Mouse (Mus musculus) T-cell, adult 2 months (primary cell): Measurements from ENCODE around the gene Cyp2s1.
"Not testable (repeated sequence)": the region's sequence is repeated elsewhere in the genome, so short reads cannot be mapped to it uniquely, and the experiment has no call there.

Source experiments
- DNase-seq: peaks from one replicate; pipeline ENCODE4 v3.0.0; 2022; ENCODE audit warnings: low spot score

Cyp2s1 gene

GRCm38 (mm10) chr7:25811716-25812115, 5.0 kb downstream of the Cyp2s1 start:
- no peak for DNase-seq

GRCm38 (mm10) chr7:25805631-25806343, 10.9 kb downstream of the Cyp2s1 start:
- DNase-seq: peak; percentile 61

DNA sequence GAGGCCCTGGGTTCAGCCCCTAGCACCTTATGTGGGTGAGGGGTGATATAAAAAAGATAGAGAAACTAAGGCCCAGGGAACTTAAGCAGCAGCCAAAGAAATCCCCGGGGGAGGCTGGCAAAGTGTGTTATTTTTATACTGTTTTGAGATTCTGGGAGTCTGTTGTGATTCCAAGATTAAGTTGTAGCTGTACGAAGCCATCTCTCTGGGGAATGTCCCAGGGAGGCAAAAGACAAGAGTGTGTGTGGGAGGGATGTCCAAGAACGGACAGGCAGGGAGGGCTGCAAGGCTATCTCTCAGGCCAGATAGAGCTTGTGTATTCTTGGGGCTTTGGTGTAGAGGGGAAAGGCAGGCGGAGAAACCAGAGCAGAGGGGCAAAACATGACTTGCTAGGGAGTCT, 11.9 kb downstream of the Cyp2s1 start:
- no peak for DNase-seq

DNA sequence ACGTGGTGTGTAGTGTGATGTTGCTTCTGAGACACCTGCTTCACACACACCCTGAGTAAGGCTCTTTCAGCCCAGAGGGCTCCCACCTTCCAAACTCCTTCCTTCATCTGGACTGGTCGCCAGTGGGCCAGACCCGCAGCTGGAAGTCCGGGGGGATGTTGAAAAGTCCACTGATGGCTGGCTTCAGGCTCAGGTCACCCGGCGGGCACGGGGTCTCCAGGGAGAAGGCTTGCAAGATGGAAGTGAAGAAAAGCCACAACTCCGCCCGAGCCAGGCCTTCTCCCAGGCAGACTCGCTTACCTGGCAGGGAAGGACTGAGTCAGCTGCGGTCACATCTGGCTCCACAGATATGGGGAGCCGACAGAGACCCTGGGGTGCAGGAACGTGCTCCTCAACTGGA, 13.3 kb downstream of the Cyp2s1 start:
- DNase-seq: no peak

GRCm38 (mm10) chr7:25802241-25803125, 14.2 kb downstream of the Cyp2s1 start:
- DNase-seq: no peak

DNA sequence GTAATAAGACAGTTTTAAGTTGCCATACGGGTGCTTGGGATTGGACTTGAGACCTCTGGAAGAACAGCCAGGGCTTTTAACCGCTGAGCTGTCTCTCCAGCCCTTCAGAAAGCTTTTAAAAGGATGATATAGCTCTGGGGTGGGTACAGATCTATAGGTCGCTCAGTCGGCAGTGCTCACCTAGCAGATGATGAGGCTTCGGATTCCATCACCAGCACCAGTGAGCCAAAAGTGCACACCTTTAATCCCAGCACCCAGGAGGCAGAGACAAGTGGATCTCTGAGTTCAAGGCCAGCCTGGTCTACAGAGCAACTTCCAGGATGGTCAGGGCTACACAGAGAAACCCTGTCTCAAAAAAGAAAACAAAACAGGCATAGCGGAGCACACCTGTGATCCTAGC, 15.7 kb downstream of the Cyp2s1 start:
- DNase-seq: no peak

GRCm38 (mm10) chr7:25799369-25799768, 17.3 kb downstream of the Cyp2s1 start:
- DNase-seq: no peak

DNA sequence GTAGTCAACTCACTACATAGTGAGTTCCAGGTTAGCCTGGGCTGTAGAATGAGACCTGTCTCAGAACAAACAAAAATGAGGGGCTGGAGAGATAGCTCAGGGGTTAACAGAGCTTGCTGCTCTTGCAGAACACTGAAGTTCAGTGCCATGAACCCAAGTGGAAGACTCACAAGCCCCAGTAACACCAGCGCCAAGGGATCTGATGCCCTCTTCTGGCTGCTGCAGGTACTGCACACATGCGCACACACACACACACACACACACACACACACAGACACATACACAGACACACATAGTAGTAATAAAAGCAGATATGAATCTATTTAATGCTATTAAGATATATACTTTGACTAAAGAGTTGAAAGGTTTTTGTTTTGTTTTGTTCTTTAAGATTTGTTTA, 18.2 kb downstream of the Cyp2s1 start:
- no peak for DNase-seq

- DNase-seq: no peak
These were observed 21.9 kb downstream of the Cyp2s1 start for GRCm38 (mm10) chr7:25794775-25795174.

- DNase-seq: peak; percentile 62
These were observed 23.0 kb downstream of the Cyp2s1 start for GRCm38 (mm10) chr7:25793679-25794078.

- not testable (repeated sequence) for DNase-seq
These were observed 23.7 kb downstream of the Cyp2s1 start for GRCm38 (mm10) chr7:25792966-25793365.

GRCm38 (mm10) chr7:25790615-25791014, 26.1 kb downstream of the Cyp2s1 start:
- no peak for DNase-seq

DNA sequence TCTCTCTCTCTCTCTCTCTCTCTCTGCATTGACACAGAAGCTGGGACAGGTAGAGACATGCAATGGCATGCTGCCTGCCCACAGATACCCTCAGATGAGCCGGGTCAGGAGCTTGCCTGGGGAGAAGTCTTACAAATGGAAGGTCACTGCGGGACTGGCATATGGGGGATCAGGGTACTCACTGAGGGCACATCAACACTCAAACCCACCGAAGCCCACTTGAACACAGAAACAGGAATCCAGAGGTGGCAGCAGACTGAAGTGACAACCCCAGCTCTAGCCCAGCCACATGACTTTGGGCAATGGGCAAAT, 27.6 kb downstream of the Cyp2s1 start:
- no peak for DNase-seq

DNA sequence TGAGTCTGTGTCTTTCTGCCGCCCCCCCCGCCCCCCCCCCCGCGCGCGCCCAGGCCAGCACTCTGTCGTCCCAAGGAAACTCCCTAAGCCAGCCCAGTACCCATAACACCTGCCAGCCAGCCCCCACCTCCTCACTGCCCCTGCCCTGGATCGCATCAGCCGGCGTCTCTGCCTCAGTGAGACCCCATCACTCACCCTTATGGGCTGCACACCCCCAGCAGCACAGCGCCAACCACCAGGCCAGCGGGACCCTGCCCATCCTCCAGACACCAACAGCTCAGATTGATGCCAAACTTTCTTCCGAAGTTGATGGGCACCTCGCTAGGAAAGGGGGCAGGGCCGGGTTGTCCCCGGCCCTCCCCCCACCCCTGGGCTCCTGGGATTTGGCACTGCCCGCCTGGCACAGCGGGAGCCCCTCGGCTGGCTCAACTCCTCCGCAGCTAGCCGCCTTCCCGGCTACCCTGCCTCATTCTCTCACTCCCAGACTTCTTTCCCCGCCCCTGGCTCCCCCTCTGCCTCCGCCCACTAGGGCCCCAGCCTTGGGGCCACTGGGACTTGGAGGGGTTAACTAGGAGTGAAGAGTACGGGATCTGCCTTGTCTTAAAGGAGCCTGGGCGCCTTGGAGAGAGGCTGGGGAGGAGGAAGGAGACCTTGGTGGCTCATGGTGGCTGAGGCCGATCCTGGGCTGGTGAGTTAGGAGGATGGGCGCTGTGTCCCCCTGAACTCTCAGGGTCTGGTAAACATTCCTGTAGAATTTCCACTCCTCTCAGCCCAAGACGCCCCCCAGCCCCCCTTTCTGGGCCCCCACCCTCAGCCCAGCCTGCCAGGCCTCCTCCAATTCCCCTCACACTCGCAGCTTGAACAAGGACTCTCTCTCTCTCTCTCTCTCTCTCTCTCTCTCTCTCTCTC, 28.2 kb downstream of the Cyp2s1 start, which contains the start of gene Axl:
Axl (minus strand) TSS at position 486 of the 909 bp plus-strand sequence.
- DNase-seq: no peak

DNA sequence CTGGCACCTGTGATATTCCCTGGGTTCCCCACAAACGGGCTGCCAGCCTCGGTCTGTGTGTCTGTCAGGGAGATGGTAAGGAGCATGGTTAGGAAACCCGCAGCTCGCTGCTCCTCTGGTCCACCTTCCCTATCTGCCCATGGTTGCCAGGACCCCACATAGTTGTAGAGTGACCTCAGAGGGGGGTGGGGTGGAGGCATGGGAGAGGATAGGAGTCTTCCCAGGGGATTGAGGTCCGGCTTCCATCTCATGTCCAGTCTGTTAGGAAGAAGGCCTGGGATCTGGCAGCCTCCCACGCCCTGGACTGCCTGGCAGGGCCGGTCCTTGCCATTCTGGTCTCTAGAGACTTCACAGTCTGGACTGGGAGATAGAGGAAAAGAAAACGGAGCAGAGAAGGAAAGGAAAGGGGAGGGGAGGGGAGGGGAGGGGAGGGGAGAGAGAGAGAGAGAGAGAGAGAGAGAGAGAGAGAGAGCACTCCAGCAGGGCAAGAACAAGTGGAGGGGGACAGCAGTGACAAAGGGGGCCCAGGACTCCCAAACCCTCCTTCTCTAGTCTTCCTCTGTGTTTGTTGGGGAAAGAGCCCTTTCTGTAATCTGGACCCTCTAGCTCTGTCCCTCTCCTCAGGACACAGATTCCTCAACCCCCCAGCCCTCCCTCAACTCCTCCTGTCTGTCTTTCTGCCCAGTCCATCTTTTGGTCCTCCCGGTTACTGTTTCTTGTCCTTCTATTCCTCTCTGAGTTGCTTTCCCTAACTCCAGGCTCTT, 29.1 kb downstream of the Cyp2s1 start:
- no peak for DNase-seq

GRCm38 (mm10) chr7:25786974-25787373, 29.7 kb downstream of the Cyp2s1 start:
- DNase-seq: no peak

DNA sequence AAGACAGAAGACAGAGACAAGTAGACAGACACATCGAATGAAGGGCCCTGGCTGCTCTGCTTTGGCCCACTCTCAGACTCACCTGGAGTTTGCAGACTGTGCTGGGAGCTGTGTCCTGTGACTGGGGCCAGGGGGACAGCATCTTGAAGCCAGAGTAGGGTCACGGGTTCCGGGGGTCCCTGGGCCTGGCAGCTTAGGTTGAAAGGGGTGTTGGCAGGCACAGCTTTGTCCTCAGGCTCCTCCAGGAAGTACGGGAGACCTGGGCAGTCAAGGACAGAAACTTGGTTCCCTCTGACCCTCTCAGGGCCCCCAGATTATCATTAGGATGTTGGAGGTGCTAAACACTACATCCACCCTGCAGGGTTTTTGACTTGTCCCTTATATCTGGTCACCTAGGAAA, 31.0 kb downstream of the Cyp2s1 start:
- DNase-seq: no peak

GRCm38 (mm10) chr7:25784808-25785207, 31.9 kb downstream of the Cyp2s1 start:
- no peak for DNase-seq

GRCm38 (mm10) chr7:25783746-25784145, 33.0 kb downstream of the Cyp2s1 start:
- no peak for DNase-seq

- no peak for DNase-seq
These were observed 34.0 kb downstream of the Cyp2s1 start for GRCm38 (mm10) chr7:25782744-25783143.

DNA sequence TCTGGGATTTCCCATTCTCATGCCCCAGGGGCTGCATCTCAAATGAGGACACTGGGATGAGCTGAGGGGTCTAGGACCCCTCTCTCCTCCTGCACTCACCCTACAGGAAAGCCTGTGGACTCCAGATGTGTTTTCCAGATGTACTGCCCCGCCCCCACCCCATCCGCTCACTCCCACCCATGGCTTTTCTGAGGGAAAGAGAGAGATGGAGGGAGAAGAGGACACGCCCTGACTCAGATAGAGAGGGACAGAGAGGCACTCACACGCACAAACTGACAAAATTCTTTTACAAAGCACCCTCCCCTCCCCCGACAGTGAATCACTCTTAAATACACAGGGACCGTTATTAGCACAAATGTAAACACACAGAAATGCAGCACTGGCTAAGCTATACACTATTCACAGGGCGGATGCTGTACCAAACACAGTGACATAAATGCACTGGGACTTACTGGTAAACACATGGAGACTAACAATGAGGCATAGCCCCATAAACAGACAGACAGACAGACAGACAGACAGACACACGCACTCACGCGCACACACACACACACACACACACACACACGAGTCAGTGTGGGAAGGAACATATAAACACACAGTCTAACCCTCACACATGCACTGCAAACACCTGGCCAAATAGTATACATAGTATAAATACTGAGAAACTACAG, 34.6 kb downstream of the Cyp2s1 start:
- peak; percentile 26 for DNase-seq
